Mouse (Mus musculus): ENCODE measurements around the gene Agpat3.

DNA sequence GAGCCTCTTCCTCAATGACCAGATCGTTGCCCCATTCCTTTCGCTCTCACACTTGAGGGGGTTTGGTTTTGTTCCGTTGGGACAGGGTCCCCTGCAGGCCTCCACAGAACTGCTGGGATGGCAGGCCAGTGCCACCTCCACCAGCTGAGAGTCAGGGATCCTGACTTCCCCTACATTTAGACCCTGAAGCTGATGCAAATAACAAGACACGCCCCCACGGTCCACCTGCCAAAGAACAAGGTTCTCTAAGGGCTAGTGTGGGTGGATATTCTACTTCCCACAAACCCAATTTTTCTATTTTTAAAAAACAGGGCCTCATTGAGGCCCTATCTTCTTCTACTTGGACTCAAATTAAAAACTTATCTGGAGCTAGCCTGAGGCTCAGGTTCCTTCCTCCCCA lies 5.5 kb upstream of the Agpat3 start:
- TF ChIP-seq ZC3H11A (IDR thresholded peaks at IDR 0.05; ENCODE audit: borderline replicate concordance, low read depth, low read length): no peak
- no peak for TF ChIP-seq CHD2 (IDR thresholded peaks at IDR 0.05; ENCODE audit: low read depth, low read length)
- no peak for TF ChIP-seq ZNF384 (IDR thresholded peaks at IDR 0.05; ENCODE audit: low read depth, low read length)
- no peak for TF ChIP-seq HCFC1 (IDR thresholded peaks at IDR 0.05; ENCODE audit: borderline replicate concordance, insufficient read depth, low read length)
